Mouse (Mus musculus): ENCODE measurements around the gene Esrrb.

Esrrb gene

DNA sequence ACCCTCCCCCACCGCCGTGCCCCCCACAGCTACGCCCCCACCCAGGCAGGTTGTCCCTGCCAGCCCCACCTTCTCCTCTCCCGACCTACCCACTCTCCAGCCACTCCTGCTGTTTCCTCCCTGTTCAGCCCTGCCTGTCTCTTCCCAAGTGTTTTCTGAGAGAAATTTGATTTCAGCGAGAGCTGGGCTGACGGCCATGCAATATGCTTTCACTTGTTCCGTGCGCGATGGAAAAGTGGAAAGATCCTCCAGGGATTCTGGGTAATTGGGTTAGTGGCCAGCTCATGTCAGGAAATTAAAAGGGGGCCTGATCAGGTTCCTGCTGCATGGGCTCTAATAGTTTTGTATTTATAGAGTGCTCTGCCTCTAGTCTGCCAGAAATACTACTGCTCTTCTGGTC, 131.9 kb downstream of the Esrrb start:
- in situ Hi-C loops (cut with MboI, MseI), result no loop called here

- in situ Hi-C loops (cut with MboI, MseI), result no loop called here
Observed at GRCm38 (mm10) chr12:86497126-86497525, 136.2 kb downstream of the Esrrb start.

- in situ Hi-C loops (cut with MboI, MseI), result no loop called here
Observed at GRCm38 (mm10) chr12:86498765-86499164, 137.8 kb downstream of the Esrrb start.

DNA sequence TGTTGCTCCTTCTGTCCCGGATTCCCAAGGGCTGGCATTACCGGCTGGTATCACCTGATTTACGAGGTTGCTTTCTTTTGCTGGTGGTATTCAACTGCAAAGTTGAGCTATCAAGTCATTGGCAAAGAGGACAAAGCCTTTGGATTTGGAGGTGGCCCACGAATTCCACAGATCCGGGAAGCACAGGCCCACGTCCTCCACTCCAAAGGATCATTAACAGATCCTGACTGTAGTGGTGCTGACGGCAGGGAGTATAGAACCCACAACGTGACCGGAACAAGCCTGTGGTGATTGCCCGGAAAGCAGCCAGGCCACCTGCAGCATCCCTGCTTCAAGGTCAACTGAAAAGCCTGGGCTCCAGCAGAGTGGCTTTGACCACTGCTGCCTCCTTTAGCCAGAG, 140.8 kb downstream of the Esrrb start:
- in situ Hi-C loops (cut with MboI, MseI), result no loop called here

GRCm38 (mm10) chr12:86503921-86504320, 143.0 kb downstream of the Esrrb start:
- in situ Hi-C loops (cut with MboI, MseI), result no loop called here

DNA sequence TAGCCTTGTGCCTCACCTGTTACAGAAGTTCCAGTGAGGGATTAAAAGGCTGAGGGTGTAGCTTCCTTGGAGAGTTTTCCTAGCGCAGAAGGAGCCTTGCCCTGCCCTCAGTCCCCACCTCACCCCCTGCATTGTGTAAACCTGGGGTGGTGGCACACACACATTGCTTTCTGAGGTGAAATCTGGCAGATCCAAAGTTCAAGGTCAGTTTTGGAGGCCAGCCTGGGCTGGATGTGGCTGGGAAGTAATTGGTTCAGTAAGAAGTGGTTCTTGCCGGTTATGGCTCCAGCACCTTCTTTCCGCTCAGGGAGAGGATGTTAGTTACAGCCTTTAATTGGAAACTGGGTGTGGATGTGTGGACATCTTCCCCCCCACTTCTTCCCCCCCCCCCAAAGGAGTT, 143.4 kb downstream of the Esrrb start:
- in situ Hi-C loops (cut with MboI, MseI), result no loop called here

GRCm38 (mm10) chr12:86507741-86508140, 146.8 kb downstream of the Esrrb start:
- in situ Hi-C loops (cut with MboI, MseI), result no loop called here

GRCm38 (mm10) chr12:86508313-86508988, 147.5 kb downstream of the Esrrb start:
- in situ Hi-C loops (cut with MboI, MseI), result no loop called here

DNA sequence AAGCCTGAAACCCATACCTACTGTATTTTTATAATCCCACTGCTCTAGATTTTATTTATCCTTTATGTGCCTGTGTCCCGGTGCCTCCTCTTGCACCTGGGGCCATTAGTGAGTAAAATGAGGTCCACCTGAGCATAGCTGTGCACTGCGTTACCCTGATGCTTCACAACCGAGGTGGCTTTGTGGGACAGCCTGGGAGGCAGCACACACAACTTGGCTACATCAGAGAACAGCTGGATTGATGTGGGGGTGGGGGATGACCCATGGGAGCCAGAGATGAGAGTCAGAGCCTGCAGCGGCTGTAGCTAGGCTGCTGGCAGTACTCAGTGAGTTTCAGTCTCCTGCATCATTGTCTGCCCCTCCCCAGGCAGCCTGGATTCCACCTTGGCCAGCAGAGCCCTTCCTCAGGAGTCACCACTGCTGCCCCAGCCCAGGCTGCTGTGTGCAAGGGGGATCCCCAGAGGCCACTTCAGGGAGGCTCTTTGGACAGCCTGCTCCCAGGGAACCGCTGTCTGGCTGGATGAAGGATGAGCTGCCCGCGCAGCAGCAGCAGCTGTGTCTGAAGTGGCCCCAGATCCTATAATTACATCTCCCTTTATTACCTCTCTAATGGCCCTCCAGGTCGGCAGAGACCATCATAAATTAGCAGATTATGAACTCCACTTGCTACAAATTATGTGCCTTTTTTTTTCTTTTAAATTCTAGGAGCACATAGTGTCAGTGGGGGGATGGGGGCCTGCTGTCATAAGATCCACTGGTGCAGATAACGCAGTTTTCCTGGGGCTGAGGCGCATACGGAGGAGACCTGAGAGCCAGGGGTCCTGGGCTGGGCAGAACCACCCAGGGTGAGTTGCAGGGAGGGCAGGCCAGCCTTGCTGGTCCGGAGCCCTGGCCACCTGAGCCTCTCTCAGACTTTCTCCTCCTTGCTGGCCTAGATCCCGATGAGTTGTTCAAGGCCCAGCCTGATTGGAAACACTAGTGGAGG, 148.7 kb downstream of the Esrrb start:
- in situ Hi-C loops (cut with MboI, MseI), result no loop called here

GRCm38 (mm10) chr12:86512335-86512734, 151.4 kb downstream of the Esrrb start:
- in situ Hi-C loops (cut with MboI, MseI), result no loop called here

GRCm38 (mm10) chr12:86513596-86513995, 152.7 kb downstream of the Esrrb start:
- in situ Hi-C loops (cut with MboI, MseI), result no loop called here

DNA sequence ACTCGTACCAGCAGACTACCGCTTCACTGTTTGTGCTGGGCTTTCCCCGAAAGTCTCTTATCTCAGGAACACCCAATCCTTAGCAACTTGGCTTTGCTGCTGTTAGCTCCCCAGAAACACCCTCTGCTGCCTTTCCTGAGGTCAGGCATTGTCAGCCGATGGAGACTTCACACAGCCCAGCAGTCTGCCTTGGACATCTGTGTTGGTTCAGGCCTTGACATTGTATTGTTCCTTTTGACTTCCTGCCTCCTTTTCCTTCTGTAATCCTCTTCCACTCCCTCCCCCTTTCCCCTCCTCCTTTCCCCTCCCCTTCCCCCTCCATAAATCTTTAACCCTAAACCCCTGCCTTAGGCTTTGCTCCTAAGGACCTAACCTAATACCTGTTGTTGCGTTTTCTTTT, 155.7 kb downstream of the Esrrb start:
- in situ Hi-C loops (cut with MboI, MseI), result no loop called here

DNA sequence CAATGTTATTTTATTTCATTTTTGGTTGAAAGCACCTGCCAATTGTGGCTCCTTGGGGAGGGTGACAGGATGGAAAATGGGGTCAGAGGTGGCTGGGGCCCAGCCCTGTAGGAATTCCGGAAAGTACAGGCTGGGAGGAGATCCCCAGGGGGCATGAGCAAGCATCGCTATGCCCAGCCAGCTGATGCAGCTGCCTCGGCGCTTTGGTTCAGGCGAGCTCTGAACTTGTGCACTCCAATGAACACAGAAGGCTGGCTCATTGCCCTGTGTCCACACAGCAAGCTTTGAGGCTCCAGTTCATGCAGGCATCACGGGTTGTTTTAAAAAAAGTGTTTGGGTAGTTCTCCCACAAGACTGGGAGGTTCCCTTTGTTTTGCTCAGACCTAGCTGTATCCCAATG, 156.8 kb downstream of the Esrrb start:
- in situ Hi-C loops (cut with MboI, MseI), result no loop called here

- in situ Hi-C loops (cut with MboI, MseI), result no loop called here
Observed at GRCm38 (mm10) chr12:86518746-86519145, 157.8 kb downstream of the Esrrb start.

GRCm38 (mm10) chr12:86534283-86534682, 173.4 kb downstream of the Esrrb start:
- in situ Hi-C loops (cut with MboI, MseI), result no loop called here

GRCm38 (mm10) chr12:86537799-86538198, 176.9 kb downstream of the Esrrb start:
- in situ Hi-C loops (cut with MboI, MseI), result no loop called here

DNA sequence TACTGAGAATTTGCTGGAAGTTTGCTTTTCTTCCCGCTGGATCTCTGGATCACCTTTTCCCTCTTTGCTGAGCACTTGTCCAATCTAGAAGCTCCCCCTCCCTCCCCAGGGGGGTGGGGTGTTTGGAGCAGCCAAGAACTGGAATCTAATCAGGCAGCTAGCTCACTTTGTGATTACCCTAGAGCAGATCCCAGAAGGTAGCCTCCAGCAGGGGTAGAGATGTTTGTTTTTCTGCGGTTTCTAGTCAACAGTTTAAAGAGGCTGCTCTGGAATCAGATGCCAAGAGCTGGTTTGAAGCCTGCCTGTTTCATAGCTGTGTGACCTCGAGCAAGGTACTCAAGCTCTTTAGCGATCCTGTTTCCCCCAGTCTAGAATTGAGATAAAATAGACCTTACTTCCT, 177.8 kb downstream of the Esrrb start:
- in situ Hi-C loops (cut with MboI, MseI), result no loop called here

DNA sequence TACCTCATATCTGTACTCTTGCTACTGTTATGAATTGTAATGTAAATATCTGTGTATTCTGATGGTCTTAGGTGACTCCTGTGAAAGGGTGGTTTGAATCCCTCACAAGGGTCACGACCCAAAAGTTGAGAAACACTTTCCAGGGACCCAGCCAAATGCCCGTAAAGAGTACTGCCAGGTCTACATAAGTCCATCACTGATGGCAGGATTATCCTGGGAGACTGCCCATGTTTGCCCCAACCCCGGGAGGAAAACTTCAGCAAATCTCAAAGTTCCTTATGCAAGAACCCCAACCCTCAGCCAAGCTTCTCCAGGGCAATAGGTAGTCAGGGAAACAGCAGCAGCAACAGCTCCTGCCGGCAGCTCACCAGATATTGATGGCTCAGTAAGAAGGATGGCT, 178.6 kb downstream of the Esrrb start:
- in situ Hi-C loops (cut with MboI, MseI), result no loop called here

DNA sequence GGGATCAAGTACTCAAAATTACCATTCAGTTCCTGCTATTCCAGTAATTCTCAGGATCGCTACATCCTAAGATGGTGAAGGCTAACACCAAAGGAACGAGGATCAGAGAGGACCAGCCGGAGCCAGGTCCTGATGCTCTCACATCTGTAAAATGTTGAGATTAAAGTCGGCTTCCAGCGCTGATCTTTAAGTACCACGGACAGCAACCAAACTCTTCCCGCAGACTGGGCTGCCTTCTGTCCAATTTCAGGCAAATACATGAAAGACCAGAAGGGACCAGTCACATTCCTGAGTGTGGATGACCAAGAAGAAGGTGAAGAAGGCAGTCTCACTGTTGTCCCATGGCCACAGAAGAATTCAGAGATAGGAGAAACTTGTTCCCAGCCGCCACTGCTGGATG, 186.9 kb downstream of the Esrrb start:
- in situ Hi-C loops (cut with MboI, MseI), result no loop called here

- in situ Hi-C loops (cut with MboI, MseI), result loop anchor here (5.0 kb wide), 1 partner anchor 39 kb away; no protein-coding TSS in a partner anchor
Observed at GRCm38 (mm10) chr12:86553037-86553436, 192.1 kb downstream of the Esrrb start.

DNA sequence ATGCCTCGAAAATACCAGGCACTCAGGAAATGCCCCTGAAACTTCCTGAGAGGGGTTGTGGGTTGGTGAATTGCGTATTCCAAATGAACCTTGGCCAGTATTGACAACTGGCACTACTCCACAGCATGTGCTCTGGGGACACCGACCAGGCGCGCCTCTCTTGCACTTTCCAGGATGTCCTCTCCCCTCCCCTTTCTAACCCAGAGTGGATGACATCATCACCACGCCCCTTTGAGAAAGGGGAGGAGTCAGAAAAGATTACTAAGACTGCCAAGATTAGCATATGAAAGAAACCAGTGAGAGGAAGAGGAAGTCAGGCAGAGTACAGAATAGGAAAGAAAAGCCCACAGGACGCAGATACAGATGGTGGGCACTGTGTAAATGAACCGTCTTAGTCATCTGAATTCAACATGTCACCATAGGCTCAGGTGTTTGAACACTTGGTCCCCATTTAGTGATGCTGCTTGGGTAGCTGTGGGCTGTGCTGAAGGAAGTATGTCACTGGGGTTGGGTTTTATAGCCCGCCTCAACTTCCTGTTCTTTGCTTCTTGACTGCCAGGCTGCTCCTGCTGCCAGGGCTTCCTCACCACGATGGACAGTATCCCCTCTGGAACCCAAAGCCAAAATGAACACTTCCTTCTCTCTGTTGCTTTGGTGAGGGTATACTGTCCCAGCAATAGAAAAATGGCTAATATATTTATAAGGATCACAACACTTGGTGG, 196.0 kb downstream of the Esrrb start:
- in situ Hi-C loops (cut with MboI, MseI), result no loop called here

DNA sequence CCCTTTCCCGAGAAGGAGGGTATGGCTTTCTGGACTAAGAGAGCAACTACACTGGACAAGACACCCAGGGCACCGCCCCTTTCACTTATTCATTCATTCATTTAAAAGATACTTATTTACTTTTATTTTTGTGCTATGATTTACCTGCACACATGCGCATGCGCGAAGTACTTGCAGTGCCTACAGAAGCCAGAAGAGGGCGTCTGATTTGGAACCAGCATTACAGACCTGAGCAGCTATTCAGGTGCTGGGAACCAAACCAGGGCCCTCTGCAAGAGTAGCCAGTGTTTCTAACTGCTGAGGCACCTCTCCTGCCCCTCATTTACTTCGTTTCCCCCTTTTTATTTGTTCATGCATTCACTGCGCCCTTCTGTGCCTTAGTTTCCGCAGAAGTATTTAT, 198.0 kb downstream of the Esrrb start:
- in situ Hi-C loops (cut with MboI, MseI), result no loop called here
